Mouse (Mus musculus) neural tube, embryonic 13.5 days (tissue): ENCODE results near the gene Pdzd9. TPM values are rescaled to one million over a fixed set of nuclear protein-coding genes. Genes with fewer than 3 reads are reported as not detected.

Source experiments
- ATAC-seq: fragments of 200-750 bp; cut with Nextera tagmentation; 2 replicates; pipeline ENCODE4 v1.8.0; 2017; ENCODE audit warnings: low read depth, mild to moderate bottlenecking, moderate TSS enrichment, moderate library complexity
- H3K27ac ChIP-seq: fragments of 300-500 bp; sonication (generic); replicated peaks from 2 replicates; pipeline ENCODE4 v1.5.1; 2015; ENCODE audit warnings: moderate library complexity, mild to moderate bottlenecking, inconsistent platforms
- H3K27me3 ChIP-seq: fragments of 300-500 bp; sonication (generic); 2 replicates; pipeline ENCODE4 v1.6.1; 2015; ENCODE audit warnings: mild to moderate bottlenecking, inconsistent platforms
- H3K36me3 ChIP-seq: fragments of 300-500 bp; sonication (generic); 2 replicates; pipeline ENCODE4 v1.6.1; 2015; ENCODE audit warnings: mild to moderate bottlenecking, inconsistent platforms
- H3K4me1 ChIP-seq: fragments of 300-500 bp; sonication (generic); replicated peaks from 2 replicates; pipeline ENCODE4 v1.6.1; 2015; ENCODE audit warnings: inconsistent platforms
- H3K4me2 ChIP-seq: fragments of 300-500 bp; sonication (generic); 2 replicates; pipeline ENCODE4 v1.6.1; 2015; ENCODE audit warnings: inconsistent platforms, mild to moderate bottlenecking, moderate library complexity
- H3K4me3 ChIP-seq: fragments of 300-500 bp; sonication (generic); 2 replicates; pipeline ENCODE4 v1.5.1; 2015; ENCODE audit warnings: mild to moderate bottlenecking, inconsistent platforms
- H3K9ac ChIP-seq: fragments of 300-500 bp; sonication (generic); 2 replicates; pipeline ENCODE4 v1.6.1; 2015; ENCODE audit warnings: moderate library complexity, mild to moderate bottlenecking, inconsistent platforms
- H3K9me3 ChIP-seq: fragments of 300-500 bp; sonication (generic); 2 replicates; pipeline ENCODE4 v1.6.1; 2016; ENCODE audit warnings: inconsistent platforms
- WGBS: fragments of 180-500 bp; shearing (Covaris S2); methylation state at CpG from one replicate; pipeline ENCODE4 v1.1.7; 2015; 5-methylcytosine and 5-hydroxymethylcytosine counted together
- polyA plus RNA-seq: library from polyadenylated mRNA; unstranded; fragments of >200 nt; fragmentation: Nextera tagmentation; extraction: Ambion mirVana; gene quantifications from 2 replicates; pipeline ENCODE4 v1.2.1, GENCODE M21; 2015

Gene Pdzd9
- polyA plus RNA-seq, 1 experiment from 2014 or later, result 0.39 TPM

DNA sequence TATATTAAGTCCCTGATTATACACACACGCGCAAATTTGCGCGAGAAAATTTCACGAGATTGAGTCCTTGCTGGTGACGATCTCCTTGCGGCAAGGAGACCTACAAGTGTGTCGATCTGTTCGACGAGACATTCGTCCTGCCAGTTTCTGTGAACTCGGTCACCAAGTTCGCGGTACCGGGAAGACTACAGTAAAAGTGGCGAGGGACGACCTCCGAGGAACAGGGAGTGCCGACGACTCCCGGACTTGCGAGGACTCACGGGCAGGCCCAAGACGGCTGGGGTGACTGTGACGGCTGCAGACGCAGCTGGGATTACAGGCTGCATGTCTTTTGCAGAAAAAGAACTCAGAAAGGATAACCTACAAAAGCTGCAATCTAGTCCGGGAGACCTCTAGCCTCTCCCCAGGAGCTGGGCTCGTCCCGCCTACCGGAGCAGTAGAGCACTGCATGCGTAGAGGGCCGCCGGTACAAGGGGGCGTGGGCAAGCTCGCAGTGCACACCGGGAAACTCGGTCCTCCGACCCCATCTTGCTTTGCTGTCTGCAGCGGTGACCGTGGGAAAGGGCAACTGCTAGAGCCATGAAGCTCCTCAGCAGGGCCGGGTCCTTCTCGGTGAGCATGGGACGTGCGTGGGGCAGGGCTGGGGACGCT is 35.3 kb downstream of the Pdzd9 start, which contains the start of gene Uqcrc2:
Gene Uqcrc2 (plus strand): TSS at position 466 of the 651 bp plus-strand sequence.
- Histone ChIP-seq H3K27me3 (no peaks in the 10 kb centered on the region), H3K27ac (peak within 1 kb of the TSS; percentile 91), H3K36me3 (peaks cover 19% of the 10 kb centered on the region), H3K4me1 (peaks cover 22% of the 10 kb centered on the region), H3K4me3 (peak within 1 kb of the TSS; percentile 78), H3K4me2 (peak within 1 kb of the TSS; percentile 82), H3K9ac (peak within 1 kb of the TSS; percentile 91), H3K9me3 (no peaks in the 10 kb centered on the region)
- under 1% methylated on average over 45 of the region's 45 CpGs for WGBS
- peak; percentile 99 for ATAC-seq

- 0 out of 2 replicates have a peak, but pooled peaks have one; percentile 8 for ATAC-seq
- 11% methylated on average over 9 of the region's 9 CpGs for WGBS
- Histone ChIP-seq H3K9me3 (no peaks in the 10 kb centered on the region), H3K4me1 (peaks cover 22% of the 10 kb centered on the region), H3K27ac (peak overlapping the region; percentile 91), H3K36me3 (peaks cover 14% of the 10 kb centered on the region), H3K4me2 (peak overlapping the region; percentile 82), H3K9ac (peak overlapping the region; percentile 91), H3K4me3 (peak overlapping the region; percentile 78), H3K27me3 (no peaks in the 10 kb centered on the region)
These were observed 35.8 kb downstream of the Pdzd9 start for GRCm38 (mm10) chr7:120634301-120634700.

DNA sequence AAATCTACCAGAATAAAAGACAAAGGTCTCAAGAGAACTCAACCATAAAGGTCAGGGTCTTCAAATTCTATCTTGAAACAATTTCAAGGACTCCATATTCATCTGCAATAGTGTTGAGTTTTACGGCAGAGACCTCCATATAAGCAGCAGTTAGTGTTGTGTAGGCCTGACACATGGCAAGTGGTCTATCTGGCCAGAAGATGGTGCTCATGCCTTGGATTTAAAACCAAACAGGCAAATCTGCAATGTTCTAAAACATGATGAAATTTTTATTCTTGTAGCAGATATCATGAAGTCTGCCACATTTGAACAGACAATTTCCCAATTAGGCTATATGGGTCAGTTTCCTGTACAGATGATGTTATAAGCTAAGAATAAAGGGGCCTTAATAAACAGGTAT is 37.6 kb downstream of the Pdzd9 start:
- no peak overlapping the region for H3K4me2 ChIP-seq
- H3K27ac ChIP-seq, result no peak overlapping the region
- no peaks in the 10 kb centered on the region for H3K27me3 ChIP-seq
- H3K4me3 ChIP-seq, result no peak overlapping the region
- ATAC-seq, result no peak
- WGBS, result 82% methylated on average over 1 of the region's 1 CpGs
- H3K9ac ChIP-seq, result no peak overlapping the region
- no peaks in the 10 kb centered on the region for H3K9me3 ChIP-seq
- H3K4me1 ChIP-seq, result peaks cover 19% of the 10 kb centered on the region
- H3K36me3 ChIP-seq, result 0 out of 2 replicates have a peak, but pooled peaks cover under 1% of the 10 kb centered on the region

- Histone ChIP-seq H3K4me3 (no peak overlapping the region), H3K27me3 (no peaks in the 10 kb centered on the region), H3K27ac (no peak overlapping the region), H3K9me3 (no peaks in the 10 kb centered on the region), H3K4me2 (no peak overlapping the region), H3K4me1 (no peaks in the 10 kb centered on the region), H3K36me3 (no peaks in the 10 kb centered on the region), H3K9ac (no peak overlapping the region)
- 88% methylated on average over 9 of the region's 9 CpGs for WGBS
- ATAC-seq, result no peak; the same call in 1 of the 2 replicates
These were observed 49.3 kb downstream of the Pdzd9 start for GRCm38 (mm10) chr7:120620841-120621240.

GRCm38 (mm10) chr7:120620075-120620771 is 49.9 kb downstream of the Pdzd9 start:
- WGBS, result 60% methylated on average over 8 of the region's 8 CpGs
- H3K27me3 ChIP-seq, result no peaks in the 10 kb centered on the region
- ATAC-seq, result peak; percentile 69
- H3K9ac ChIP-seq, result no peak overlapping the region
- H3K27ac ChIP-seq, result no peak overlapping the region
- no peaks in the 10 kb centered on the region for H3K4me1 ChIP-seq
- H3K4me3 ChIP-seq, result no peak overlapping the region
- no peak overlapping the region for H3K4me2 ChIP-seq
- H3K36me3 ChIP-seq, result no peaks in the 10 kb centered on the region
- H3K9me3 ChIP-seq, result no peaks in the 10 kb centered on the region

Other genes with a start within 250 kb of the Pdzd9 start
- 194 and 221 TPM in 2 replicates for gene Uqcrc2, start 35.2 kb downstream of the Pdzd9 start, polyA plus RNA-seq
- 13.8 and 17.6 TPM in 2 replicates for gene Mosmo, start 7.3 kb upstream of the Pdzd9 start, polyA plus RNA-seq
- 0.39 and 0.42 TPM in 2 replicates for gene Vwa3a, start 69.0 kb upstream of the Pdzd9 start, polyA plus RNA-seq
- gene Gm5737, start 142.0 kb upstream of the Pdzd9 start, polyA plus RNA-seq, result not detected in 2 replicates
- gene Eef2k, start 172.5 kb upstream of the Pdzd9 start, polyA plus RNA-seq, result 29.2 and 34.1 TPM in 2 replicates
- 21.4 and 24.7 TPM in 2 replicates for gene Polr3e, start 247.4 kb upstream of the Pdzd9 start, polyA plus RNA-seq